16 mouse cellular contexts compared by ENCODE assay signal in genomic region chr11:33509401-33509800, GRCm38 (mm10). TPM values are rescaled to one million over a fixed set of nuclear protein-coding genes. Genes with fewer than 3 reads are reported as not detected.
"Had no signal": no experiment of that assay in that cellular context is flagged by ENCODE, and none has a peak within 500 bp of the region (broad histone marks: within the 10 kb centered on the region; RNA-seq: fewer than 3 reads in every experiment).

No protein-coding gene starts in this region.

- H3K9me3 ChIP-seq: midbrain, embryonic 10.5 days; midbrain, embryonic 12.5 days; neural tube, embryonic 12.5 days; stomach, embryonic 15.5 days had no signal

- H3K27me3 ChIP-seq: midbrain, embryonic 12.5 days; neural tube, embryonic 12.5 days; stomach, embryonic 15.5 days had no signal

- H3K4me2 ChIP-seq: lung, embryonic 14.5 days; midbrain, embryonic 12.5 days; neural tube, embryonic 12.5 days; stomach, embryonic 15.5 days had no signal

- H3K27ac ChIP-seq: midbrain, embryonic 10.5 days; midbrain, embryonic 12.5 days; neural tube, embryonic 12.5 days; stomach, embryonic 15.5 days had no signal

- H3K9ac ChIP-seq: lung, embryonic 14.5 days; midbrain, embryonic 12.5 days; neural tube, embryonic 12.5 days; stomach, embryonic 15.5 days had no signal

- DNase-seq: lung, adult 18-20 months; lung, embryonic 14.5 days; lung, postnatal 10 days; lung, postnatal 4 days; midbrain, embryonic 14.5 days; right cerebral cortex, postnatal 14 days; thymus, adult 18-20 months; thymus, postnatal 14 days; thymus, postnatal 36 days had no signal

- H3K4me3 ChIP-seq: midbrain, embryonic 10.5 days; midbrain, embryonic 12.5 days; neural tube, embryonic 12.5 days; stomach, embryonic 15.5 days had no signal

- H3K4me1 ChIP-seq: neural tube, embryonic 12.5 days had no signal

- H3K36me3 ChIP-seq: midbrain, embryonic 10.5 days; midbrain, embryonic 12.5 days; neural tube, embryonic 12.5 days; stomach, embryonic 15.5 days had no signal

- ATAC-seq: midbrain, embryonic 16.5 days had no signal

RNA-seq across cellular contexts. Expression of gene Ranbp17, which starts 4.1 kb away (rescaled TPM):
- total RNA-seq: monocyte, adult 5-6 weeks; neutrophil, adult 5-6 weeks had no signal
